Mouse (Mus musculus): ENCODE results near the gene Tceal8. TPM values are rescaled to one million over a fixed set of nuclear protein-coding genes. Genes with fewer than 3 reads are reported as not detected.

Tceal8 gene
- total RNA-seq, 1 experiment from 2014 or later, result 57.7 TPM

DNA sequence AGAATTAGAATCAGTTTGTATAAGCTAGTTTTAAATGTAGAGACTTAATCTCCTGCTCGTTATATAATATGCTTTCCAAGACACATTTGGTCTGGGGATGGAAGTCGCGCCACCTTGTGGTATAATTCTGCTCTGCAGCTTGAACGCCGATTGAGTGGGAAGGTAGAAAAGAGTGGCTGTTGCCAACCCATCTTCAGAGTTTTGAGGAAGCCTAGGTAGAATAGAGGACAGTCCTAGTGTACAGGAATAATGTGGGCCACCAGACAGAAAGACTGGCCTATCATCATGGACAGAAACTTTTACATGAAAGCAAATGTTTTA lies 44.4 kb downstream of the Tceal8 start:
- peak; percentile 42 for DNase-seq

DNA sequence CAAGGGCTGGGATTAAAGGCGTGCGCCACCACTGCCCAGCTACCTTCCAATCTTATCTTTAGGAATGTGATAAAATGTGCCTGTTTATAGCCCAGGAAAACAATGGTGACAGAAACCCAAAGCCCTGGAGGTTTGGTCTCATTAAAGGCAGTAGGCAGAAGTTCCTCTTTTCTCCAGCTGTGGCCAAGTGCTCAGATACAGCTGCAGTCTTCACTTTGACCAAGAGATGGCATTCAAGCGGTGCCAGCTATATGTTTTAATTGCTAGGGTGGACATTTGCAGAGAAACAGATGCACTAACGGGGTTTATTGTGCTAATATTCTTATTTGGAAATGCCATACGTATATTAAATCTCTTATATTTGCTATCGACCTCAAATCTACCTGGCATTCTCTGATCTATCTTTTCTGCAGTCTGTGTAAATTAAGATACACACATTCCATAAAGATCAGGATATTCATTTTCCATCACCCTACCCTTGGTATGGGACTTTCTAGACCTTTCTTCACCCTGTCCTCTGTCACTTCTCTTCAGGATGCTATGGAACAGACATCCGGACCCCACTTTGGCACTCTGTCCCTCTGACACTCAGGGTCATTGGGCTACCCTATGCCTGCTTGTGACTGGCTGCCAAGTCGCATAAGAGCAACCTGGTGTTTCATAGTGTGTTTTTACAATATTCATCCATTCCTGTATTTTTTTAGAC lies 45.0 kb downstream of the Tceal8 start:
- no peak for DNase-seq

Small RNAs within 50 kb of the gene (microRNA-seq; reads per million reads assigned to microRNA genes)
- gene Mir6383, result 0 reads per million in 2 experiments

Other genes starting within 250 kb of the Tceal8 start
- gene Arxes2, start 178.5 kb downstream of the Tceal8 start, total RNA-seq (2021), result 52.8 and 58.7 TPM in 2 replicates
- 20.4 and 23.2 TPM in 2 replicates for gene Arxes1, start 139.0 kb downstream of the Tceal8 start, total RNA-seq (2021)
- gene Bex2, start 104.1 kb downstream of the Tceal8 start, total RNA-seq (2021), result 28.4 and 33.0 TPM in 2 replicates
- not detected in 2 replicates for gene Nxf3, start 87.1 kb downstream of the Tceal8 start, total RNA-seq (2021)
- gene Bex4, start 33.3 kb downstream of the Tceal8 start, total RNA-seq (2021), result 13.8 and 14.8 TPM in 2 replicates
- 1.1 and 1.7 TPM in 2 replicates for gene Tceal5, start 31.5 kb upstream of the Tceal8 start, total RNA-seq (2021)
- not detected in 2 replicates for gene Tceal7, start 42.4 kb upstream of the Tceal8 start, total RNA-seq (2021)
- 9.5 and 11.8 TPM in 2 replicates for gene Bex1, start 43.2 kb upstream of the Tceal8 start, total RNA-seq (2021)
- 308 and 347 TPM in 2 replicates for gene Tceal9, start 72.7 kb upstream of the Tceal8 start, total RNA-seq (2021)
- 190 and 238 TPM in 2 replicates for gene Bex3, start 97.9 kb upstream of the Tceal8 start, total RNA-seq (2021)

Data from adrenal gland, postnatal 14 days (tissue).